Mouse (Mus musculus): ENCODE measurements at regions not wholly inside any gene's neighbourhood (a gene's known extent, or its start where the extent isn't known, plus 50 kb on each side); places are given as distances from the start of the nearest gene placed in this dataset.

GRCm38 (mm10) chr19:54605346-54605745 lies 521.7 kb downstream of the Gpam start:
- Histone ChIP-seq H3K4me1 (ENCODE audit: control insufficient read depth, insufficient read depth, low read length) (no peaks in the 10 kb centered on the region), H3K4me2 (no peak overlapping the region), H3K27ac (ENCODE audit: low read depth, low read length) (no peak overlapping the region), H3K9me3 (ENCODE audit: control insufficient read depth, low read length) (no peaks in the 10 kb centered on the region), H3K36me3 (ENCODE audit: control insufficient read depth, insufficient read depth, low read length) (no peaks in the 10 kb centered on the region), H3K4me3 (ENCODE audit: low read depth, low read length) (no peak overlapping the region), H3K27me3 (ENCODE audit: control insufficient read depth, insufficient read depth, low read length) (no peaks in the 10 kb centered on the region), H3K9ac (ENCODE audit: low read length) (no peak overlapping the region)
- no peak for DNase-seq (ENCODE audit: low spot score, missing footprints)
- 26% methylated on average over 1 of the region's 1 CpGs for WGBS
- no peak for ATAC-seq (ENCODE audit: low FRiP score)

DNA sequence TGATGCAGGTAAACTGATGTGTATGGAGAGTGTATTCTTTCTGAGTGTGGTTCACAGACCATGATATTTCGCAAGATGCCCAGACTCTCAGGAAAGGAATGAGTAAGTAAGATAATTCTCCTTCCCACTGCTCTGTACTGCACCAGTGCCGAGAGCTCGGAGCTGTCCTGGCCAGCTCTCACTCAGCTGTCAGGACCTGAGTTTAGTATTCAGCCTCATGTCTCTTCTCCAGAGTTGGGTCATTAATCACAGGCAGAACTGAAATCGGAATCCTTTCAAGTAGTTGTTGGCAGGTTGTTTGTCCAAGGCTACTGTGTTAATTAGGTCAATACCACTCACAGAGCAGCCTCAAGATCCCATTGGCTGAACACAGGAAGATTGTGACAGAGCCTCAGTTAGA lies 510.1 kb downstream of the Gpam start:
- no peak overlapping the region for H3K4me2 ChIP-seq
- H3K9ac ChIP-seq (ENCODE audit: low read length): no peak overlapping the region
- no peaks in the 10 kb centered on the region for H3K27me3 ChIP-seq (ENCODE audit: control insufficient read depth, insufficient read depth, low read length)
- H3K4me1 ChIP-seq (ENCODE audit: control insufficient read depth, insufficient read depth, low read length): no peaks in the 10 kb centered on the region
- no peak for DNase-seq (ENCODE audit: low spot score, missing footprints)
- H3K36me3 ChIP-seq (ENCODE audit: control insufficient read depth, insufficient read depth, low read length): no peaks in the 10 kb centered on the region
- no peak for ATAC-seq (ENCODE audit: low FRiP score)
- no peak overlapping the region for H3K27ac ChIP-seq (ENCODE audit: low read depth, low read length)
- H3K9me3 ChIP-seq (ENCODE audit: control insufficient read depth, low read length): no peaks in the 10 kb centered on the region
- WGBS: 79% methylated on average over 4 of the region's 4 CpGs
- H3K4me3 ChIP-seq (ENCODE audit: low read depth, low read length): no peak overlapping the region
